Mouse (Mus musculus): Measurements from ENCODE around the gene Fcgrt. TPM values are rescaled to one million over a fixed set of nuclear protein-coding genes. Genes with fewer than 3 reads are reported as not detected.
"Not testable (repeated sequence)": the region's sequence is repeated elsewhere in the genome, so short reads cannot be mapped to it uniquely, and the experiment has no call there.

Fcgrt gene
- total RNA-seq, 2 experiments from 2014 or later: 39.2 to 40.0 TPM

- intact Hi-C loops (cut with DNase I): no loop called here
- DNase-seq: no peak
Observed at GRCm38 (mm10) chr7:45133446-45134159, 30.0 kb upstream of the Fcgrt start.

DNA sequence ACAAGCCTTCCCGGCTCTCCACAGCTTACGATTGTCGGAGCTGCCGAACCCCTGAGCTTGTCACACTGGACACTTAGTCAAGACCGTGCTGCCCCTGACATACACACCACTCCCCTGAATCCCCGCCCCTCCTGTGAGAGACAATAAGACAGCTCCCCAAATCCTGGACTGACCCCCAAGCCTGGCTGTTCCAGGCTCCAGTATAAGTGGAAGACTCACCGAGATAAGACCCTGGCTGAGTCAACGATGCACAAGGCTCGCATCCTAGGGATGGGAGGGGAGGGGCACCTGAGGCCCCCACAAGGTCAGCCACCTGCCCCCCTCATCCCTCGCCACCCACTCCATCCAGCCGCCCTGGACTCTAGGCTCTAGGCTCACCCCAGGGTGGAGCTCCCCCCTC lies 28.2 kb upstream of the Fcgrt start:
- no peak for DNase-seq
- intact Hi-C loops (cut with DNase I): no loop called here

DNA sequence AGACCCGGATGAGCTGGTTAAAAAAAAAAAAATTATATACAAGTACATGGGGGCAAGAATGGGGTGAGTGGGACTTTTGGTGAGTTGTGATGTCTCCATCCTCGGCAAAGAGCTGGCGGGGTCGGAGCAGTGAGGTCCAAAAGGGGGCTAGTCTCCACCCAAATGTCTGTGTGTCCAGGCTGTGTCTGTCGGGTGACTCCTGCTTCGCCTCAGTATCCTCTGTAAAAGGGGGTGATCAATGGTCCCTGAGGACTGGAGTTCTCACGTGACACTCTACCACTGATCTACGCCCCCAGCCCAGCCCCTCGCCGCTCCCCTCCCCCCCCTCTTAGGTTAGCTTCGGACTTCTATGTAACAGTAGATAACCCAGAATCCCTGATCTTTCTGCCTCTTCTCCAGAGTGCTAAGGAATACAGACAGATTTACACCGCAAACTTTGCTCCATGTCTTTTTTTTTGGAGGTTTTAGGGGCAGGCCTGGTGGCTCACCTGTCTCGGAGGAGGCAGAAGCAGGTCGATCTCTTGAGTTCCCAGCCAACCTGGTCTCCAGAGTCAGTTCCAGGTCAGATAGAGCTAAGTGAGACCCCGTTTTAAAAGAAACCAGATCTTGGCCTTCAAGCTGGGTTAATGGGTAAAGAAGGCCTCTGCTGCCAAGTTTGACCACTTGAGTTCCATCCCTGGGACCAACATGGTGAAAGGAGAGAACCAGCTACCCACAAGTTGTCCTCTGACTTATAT lies 26.3 kb upstream of the Fcgrt start:
- no peak for DNase-seq
- intact Hi-C loops (cut with DNase I): no loop called here

- DNase-seq: no peak
- intact Hi-C loops (cut with DNase I): no loop called here
Observed at GRCm38 (mm10) chr7:45129318-45129717, 25.7 kb upstream of the Fcgrt start.

- peak; percentile 96 to 97 for DNase-seq
- intact Hi-C loops (cut with DNase I): no loop called here
Observed at GRCm38 (mm10) chr7:45128624-45129246, 25.1 kb upstream of the Fcgrt start, which contains the start of gene Rpl13a. Gene Rpl13a, minus strand, starts transcription at chr7:45128761.

- intact Hi-C loops (cut with DNase I): no loop called here
Observed at GRCm38 (mm10) chr7:45127700-45128224, 24.1 kb upstream of the Fcgrt start.

GRCm38 (mm10) chr7:45126844-45127699 lies 23.4 kb upstream of the Fcgrt start:
- DNase-seq: no peak
- intact Hi-C loops (cut with DNase I): no loop called here

More at GRCm38 (mm10) chr7:45127700-45128224, 24.1 kb upstream of the Fcgrt start:
- DNase-seq: no peak

GRCm38 (mm10) chr7:45126147-45126843 lies 22.6 kb upstream of the Fcgrt start:
- intact Hi-C loops (cut with DNase I): no loop called here
- DNase-seq: no peak

- DNase-seq; intact Hi-C loops (cut with DNase I): not testable (repeated sequence)
Observed at GRCm38 (mm10) chr7:45125649-45126048, 22.0 kb upstream of the Fcgrt start.

GRCm38 (mm10) chr7:45125144-45125600 lies 21.5 kb upstream of the Fcgrt start:
- intact Hi-C loops (cut with DNase I): no loop called here
- DNase-seq: no peak

DNA sequence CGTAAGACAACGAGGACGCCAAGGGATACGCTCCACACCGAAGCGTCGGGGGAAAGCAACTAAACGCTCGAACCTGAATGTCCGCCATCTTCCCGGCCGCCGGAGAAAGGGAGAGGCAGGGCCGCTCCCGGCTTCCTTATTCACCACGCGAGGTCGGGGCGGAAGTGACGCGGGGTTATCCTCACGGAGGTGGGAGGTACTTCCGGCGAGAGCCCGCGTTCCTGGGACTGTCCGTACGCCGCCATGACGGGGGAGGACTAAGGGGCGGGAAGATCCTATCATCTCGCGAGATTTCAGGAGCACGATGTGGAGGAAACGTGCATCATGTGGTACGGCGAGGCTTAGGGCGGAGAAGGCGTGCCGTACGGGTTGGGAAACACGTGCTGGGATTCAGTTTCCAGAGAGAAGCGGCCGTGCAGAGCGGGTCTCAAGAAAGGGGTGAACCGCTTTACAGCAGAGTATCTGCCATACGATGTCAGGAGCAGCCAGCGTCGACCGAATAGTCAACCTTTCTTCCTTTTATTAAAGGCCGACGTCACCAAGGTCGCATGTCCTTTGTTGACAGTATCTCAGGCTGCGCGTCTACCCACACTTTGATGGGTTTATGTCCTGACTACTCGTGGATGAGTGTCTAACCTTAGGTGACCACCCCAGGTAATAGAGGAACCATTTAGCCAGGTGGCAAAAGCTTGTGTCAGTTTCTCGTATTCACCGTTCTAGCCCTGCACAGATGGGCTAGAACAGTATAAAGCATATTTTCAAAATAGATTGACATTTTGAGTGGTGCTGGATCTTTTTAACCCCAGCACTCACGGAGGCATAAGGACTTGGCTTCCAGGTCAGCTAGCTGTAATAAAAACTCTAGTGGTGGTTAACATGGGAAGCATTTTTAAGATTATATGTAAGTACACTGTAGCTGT lies 20.8 kb upstream of the Fcgrt start, which contains the start of gene Rps11:
Gene Rps11 (minus strand): TSS at position 216 of the 920 bp plus-strand sequence.
- intact Hi-C loops (cut with DNase I): loop anchor here (5.0 kb wide), 1 partner anchor 42 kb away; no protein-coding TSS in a partner anchor
- peak; percentile 96 to 99 for DNase-seq

GRCm38 (mm10) chr7:45123186-45123570 lies 19.5 kb upstream of the Fcgrt start:
- no peak for DNase-seq
- intact Hi-C loops (cut with DNase I): loop anchor here (5.0 kb wide), 1 partner anchor 41 kb away; no protein-coding TSS in a partner anchor

DNA sequence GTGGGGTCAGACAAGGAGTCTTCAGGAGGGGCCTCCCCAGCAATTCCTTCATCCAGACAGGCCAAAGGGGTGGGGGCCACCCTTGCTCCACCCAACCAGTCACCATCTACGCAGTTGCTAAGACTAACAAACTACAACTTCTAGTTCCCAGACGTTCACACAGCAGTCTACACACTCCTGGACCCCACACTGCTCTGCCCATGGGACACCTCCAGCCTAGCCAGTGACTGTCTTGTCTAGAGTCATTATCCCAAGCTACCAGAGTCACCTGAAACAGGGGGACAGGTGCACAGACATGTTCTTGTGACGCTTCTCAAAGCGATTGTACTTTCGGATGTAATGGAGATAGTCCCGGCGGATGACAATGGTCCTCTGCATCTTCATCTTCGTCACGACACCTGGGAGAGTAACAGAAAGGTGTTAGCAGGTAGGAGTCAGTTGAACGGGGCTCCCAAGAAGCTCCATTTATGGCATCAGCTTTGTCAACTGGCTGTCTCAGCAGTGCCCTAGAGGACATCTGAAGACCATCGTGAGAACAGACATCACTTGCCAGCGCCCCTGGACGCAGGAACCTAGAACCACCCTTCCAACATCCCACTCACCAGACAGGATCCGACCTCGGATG lies 19.0 kb upstream of the Fcgrt start:
- intact Hi-C loops (cut with DNase I): loop anchor here (5.0 kb wide), 1 partner anchor 40 kb away; no protein-coding TSS in a partner anchor
- no peak for DNase-seq

DNA sequence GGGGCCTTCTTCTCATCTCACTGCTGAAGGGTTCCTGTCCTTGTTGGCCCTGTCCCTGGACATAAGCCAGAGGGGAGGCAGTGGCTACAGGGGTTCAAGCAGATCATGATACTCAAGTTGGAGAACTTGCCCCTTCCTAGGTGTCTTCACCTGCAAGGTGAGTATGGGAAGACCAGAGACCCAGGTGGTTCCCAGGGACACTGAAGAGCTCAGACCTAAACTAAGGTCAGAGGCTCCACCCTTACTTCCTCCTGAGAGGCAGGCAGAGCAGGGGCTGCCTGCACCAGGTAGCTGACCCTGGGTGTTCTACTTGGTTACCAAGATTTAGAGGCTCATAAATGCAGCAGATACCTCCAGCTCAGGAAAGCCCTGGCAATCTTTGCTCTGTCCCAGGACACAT lies 18.3 kb upstream of the Fcgrt start:
- intact Hi-C loops (cut with DNase I): loop anchor here (5.0 kb wide), 1 partner anchor 40 kb away; no protein-coding TSS in a partner anchor
- no peak for DNase-seq

DNA sequence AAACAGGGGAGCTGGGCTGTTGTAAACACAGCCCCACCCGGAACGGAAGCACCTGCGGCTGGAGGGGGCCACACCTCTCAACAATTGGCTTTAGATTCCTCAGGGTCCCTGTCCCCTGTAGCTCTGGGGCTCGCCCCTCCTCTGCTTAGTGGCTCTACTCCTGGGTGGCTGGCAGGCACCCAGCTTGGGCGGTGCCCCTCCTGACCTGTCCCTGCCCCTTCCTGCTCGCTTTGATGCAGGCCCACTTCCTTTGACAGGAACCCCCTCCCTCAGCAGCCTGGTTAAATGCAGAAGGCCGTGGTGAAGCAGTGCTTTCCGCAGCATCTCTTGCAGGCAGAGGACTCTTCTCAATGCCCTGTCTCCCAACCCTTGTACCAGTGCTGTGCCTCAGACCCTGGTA lies 17.8 kb upstream of the Fcgrt start:
- intact Hi-C loops (cut with DNase I): loop anchor here (5.0 kb wide), 1 partner anchor 39 kb away; no protein-coding TSS in a partner anchor
- peak; percentile 45 to 52 for DNase-seq

DNA sequence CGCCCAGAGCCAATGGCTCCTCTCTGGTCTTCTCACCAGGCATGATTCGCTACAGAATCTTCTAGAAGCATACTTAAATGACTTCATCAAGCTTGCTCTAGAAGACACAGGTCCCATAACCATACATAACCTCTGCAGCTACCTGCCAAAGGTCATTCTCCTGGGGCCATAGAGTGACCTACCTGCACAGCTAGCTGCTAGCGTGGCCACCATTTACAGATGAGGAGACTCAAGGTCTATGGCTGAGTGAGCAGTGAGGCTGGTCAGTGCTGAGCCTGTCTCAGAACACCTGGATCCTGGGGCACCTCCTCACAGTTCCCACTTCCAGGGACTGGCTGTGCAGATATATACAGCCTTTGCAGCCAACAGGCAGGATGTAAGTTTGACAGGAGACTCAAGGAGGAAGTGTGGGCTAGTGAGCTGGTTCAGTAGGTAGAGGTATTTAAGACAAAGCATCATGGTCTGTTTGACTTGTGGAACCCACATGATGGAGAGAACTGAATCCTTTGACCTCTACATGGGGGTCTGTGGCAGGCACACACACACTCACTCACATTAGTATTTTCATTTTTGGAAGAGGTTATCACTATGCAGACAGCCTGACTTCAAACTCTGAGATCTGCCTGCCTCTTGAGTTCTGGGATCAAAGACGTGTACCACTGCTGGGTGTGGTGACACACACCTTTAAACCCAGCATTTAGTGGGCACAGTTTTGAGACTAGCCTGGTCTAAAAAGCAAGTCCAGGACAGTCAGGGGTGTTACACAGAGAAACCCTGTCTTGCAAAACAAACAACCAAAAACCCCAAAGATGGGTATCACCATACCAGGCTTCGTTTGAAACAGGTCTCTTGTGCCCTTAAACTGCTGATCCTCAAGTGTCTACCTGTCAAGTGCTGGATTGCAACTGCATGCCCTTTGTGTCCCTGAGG lies 16.4 kb upstream of the Fcgrt start:
- DNase-seq: no peak
- intact Hi-C loops (cut with DNase I): loop anchor here (5.0 kb wide), 1 partner anchor 38 kb away; no protein-coding TSS in a partner anchor

Data from gastrocnemius, postnatal 36 days (tissue).